Mouse (Mus musculus): ENCODE data around the gene Tnfrsf14.

- TF ChIP-seq POLR2A (IDR thresholded peaks at IDR 0.05; ENCODE audit: low read depth, low read length) = no peak
- TF ChIP-seq CTCF (IDR thresholded peaks at IDR 0.05; ENCODE audit: extremely low read depth, insufficient read depth, insufficient read length, insufficient replicate concordance) = no peak
These were observed 811 bp upstream of the Tnfrsf14 start for GRCm38 (mm10) chr4:154929088-154929660.

Measured in spleen, adult 2 months (tissue).